Mouse (Mus musculus) limb, embryonic 15.5 days (tissue): ENCODE results near the gene Nudt6. TPM values are rescaled to one million over a fixed set of nuclear protein-coding genes. Genes with fewer than 3 reads are reported as not detected.

Experiments used
- polyA plus RNA-seq: library from polyadenylated mRNA; unstranded; fragments of >200 nt; fragmentation: Nextera tagmentation; extraction: Ambion mirVana; gene quantifications from 2 replicates; pipeline ENCODE4 v1.2.1, GENCODE M21; 2015

The Nudt6 gene
- polyA plus RNA-seq, 1 experiment from 2014 or later: 5.0 TPM

Other genes starting within 250 kb of the Nudt6 start
- not detected in 2 replicates for gene Il21, start 187.6 kb downstream of the Nudt6 start, polyA plus RNA-seq
- gene Bbs12, start 107.7 kb downstream of the Nudt6 start, polyA plus RNA-seq: 6.7 and 8.0 TPM in 2 replicates
- 2.5 and 3.5 TPM in 2 replicates for gene Cetn4, start 107.5 kb downstream of the Nudt6 start, polyA plus RNA-seq
- gene Fgf2, start 71.9 kb downstream of the Nudt6 start, polyA plus RNA-seq: 5.6 and 7.5 TPM in 2 replicates
- 33.9 and 36.1 TPM in 2 replicates for gene Spata5, start 315 bp downstream of the Nudt6 start, polyA plus RNA-seq
- gene Spry1, start 219.7 kb upstream of the Nudt6 start, polyA plus RNA-seq: 20.0 and 21.9 TPM in 2 replicates